Mouse (Mus musculus) urinary bladder, postnatal 4 days (tissue): Measurements from ENCODE around the gene Ust.

Source experiments
- DNase-seq, 2 experiments: peaks; one replicate each; pipeline ENCODE4 v3.0.0; 2021 to 2022; ENCODE audit warnings: low spot score in 2 of 2

Ust gene

GRCm38 (mm10) chr10:8504832-8505231, 13.8 kb downstream of the Ust start:
- DNase-seq, result peak in 1 of 2 experiments; percentile 28

- DNase-seq, result no peak
Measured at GRCm38 (mm10) chr10:8498951-8499891, 19.4 kb downstream of the Ust start.

GRCm38 (mm10) chr10:8495543-8496141, 23.0 kb downstream of the Ust start:
- DNase-seq, result no peak

GRCm38 (mm10) chr10:8491909-8492591, 26.6 kb downstream of the Ust start:
- DNase-seq, result no peak

GRCm38 (mm10) chr10:8487388-8487787, 31.2 kb downstream of the Ust start:
- no peak for DNase-seq

- DNase-seq, result no peak
Measured at GRCm38 (mm10) chr10:8484487-8484886, 34.1 kb downstream of the Ust start.

GRCm38 (mm10) chr10:8482779-8483178, 35.8 kb downstream of the Ust start:
- no peak for DNase-seq

GRCm38 (mm10) chr10:8479779-8480178, 38.8 kb downstream of the Ust start:
- no peak for DNase-seq

GRCm38 (mm10) chr10:8477936-8478335, 40.7 kb downstream of the Ust start:
- DNase-seq, result no peak

GRCm38 (mm10) chr10:8471995-8472394, 46.6 kb downstream of the Ust start:
- DNase-seq, result no peak

- DNase-seq, result no peak
Measured at GRCm38 (mm10) chr10:8471012-8471411, 47.6 kb downstream of the Ust start.

GRCm38 (mm10) chr10:8469516-8469915, 49.1 kb downstream of the Ust start:
- DNase-seq, result no peak

GRCm38 (mm10) chr10:8468651-8469386, 49.8 kb downstream of the Ust start:
- DNase-seq, result no peak

GRCm38 (mm10) chr10:8465918-8466317, 52.7 kb downstream of the Ust start:
- no peak for DNase-seq

GRCm38 (mm10) chr10:8465216-8465615, 53.4 kb downstream of the Ust start:
- no peak for DNase-seq

GRCm38 (mm10) chr10:8461372-8461771, 57.3 kb downstream of the Ust start:
- no peak for DNase-seq

GRCm38 (mm10) chr10:8454711-8455110, 63.9 kb downstream of the Ust start:
- DNase-seq, result no peak

GRCm38 (mm10) chr10:8447681-8448080, 70.9 kb downstream of the Ust start:
- no peak for DNase-seq

GRCm38 (mm10) chr10:8446972-8447371, 71.7 kb downstream of the Ust start:
- DNase-seq, result no peak

GRCm38 (mm10) chr10:8444052-8444451, 74.6 kb downstream of the Ust start:
- DNase-seq, result no peak

- no peak for DNase-seq
Measured at GRCm38 (mm10) chr10:8431857-8432256, 86.8 kb downstream of the Ust start.
